Mouse (Mus musculus) left cerebral cortex, postnatal 25 days (tissue): ENCODE results near the gene Aldh3a2. TPM values are rescaled to one million over a fixed set of nuclear protein-coding genes. Genes with fewer than 3 reads are reported as not detected.
"Not testable (repeated sequence)": the region's sequence is repeated elsewhere in the genome, so short reads cannot be mapped to it uniquely, and the experiment has no call there.

ENCODE experiments used
- DNase-seq, 2 experiments: peaks; one replicate each; pipeline ENCODE4 v3.0.0; 2022; ENCODE audit warnings: low spot score in 2 of 2, mixed read lengths in 1 of 2
- intact Hi-C: fragments of 180-260 bp; cut with DNase I; formaldehyde crosslinking; loops from one replicate; pipeline ENCODE4 v1.15.1; 2025
- total RNA-seq, 2 experiments: library from RNA; stranded (reverse); gene quantifications; 2 replicates each; pipeline ENCODE4 v1.2.3; 2021

Aldh3a2 gene
- total RNA-seq, 2 experiments from 2014 or later: 48.2 to 49.2 TPM

DNA sequence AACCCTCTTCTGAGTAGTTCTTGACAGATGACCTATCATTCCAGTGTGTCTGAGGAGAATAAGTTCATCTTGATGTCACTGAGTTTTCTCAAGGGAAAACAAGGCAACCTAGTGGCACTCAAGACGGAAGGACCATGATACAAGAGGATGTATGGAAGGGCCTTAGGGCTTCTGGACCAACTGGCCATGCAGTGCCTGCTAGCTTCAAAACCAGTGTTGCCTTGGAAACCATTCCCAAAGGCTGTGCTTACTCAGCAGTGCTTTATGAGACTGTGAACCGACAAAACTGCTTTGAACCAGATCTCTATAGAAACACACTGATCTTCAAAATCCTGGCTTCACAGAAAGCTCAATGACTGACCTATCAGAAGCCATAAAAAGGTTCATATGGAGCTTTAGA, 76.5 kb downstream of the Aldh3a2 start:
- intact Hi-C loops: loop anchor here (5.0 to 10.0 kb wide), 3 partner anchors 42 to 524 kb away; no protein-coding TSS in a partner anchor
- DNase-seq: no peak

DNA sequence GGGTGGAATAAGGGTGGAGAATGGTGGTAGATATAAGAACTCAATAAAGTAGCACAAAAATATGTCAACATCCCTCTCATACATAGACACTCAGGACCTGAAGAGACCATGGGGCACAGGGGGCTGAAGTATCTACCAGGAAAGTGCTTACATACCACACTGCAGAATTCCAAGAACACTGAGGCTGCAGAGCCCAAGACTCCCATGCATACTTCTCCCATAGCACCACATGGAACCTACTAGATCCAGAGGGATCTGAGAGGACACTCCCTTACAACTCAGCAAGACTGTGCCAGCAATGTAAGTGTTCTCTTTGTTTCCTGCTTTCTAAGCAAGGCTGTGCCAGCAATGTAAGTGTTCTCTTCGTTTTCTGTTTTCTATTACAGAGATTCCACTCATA, 83.4 kb downstream of the Aldh3a2 start:
- no peak for DNase-seq
- intact Hi-C loops: loop anchor here (10.0 kb wide), 1 partner anchor 321 kb away; the partner anchor contains the start of gene B9d1

DNA sequence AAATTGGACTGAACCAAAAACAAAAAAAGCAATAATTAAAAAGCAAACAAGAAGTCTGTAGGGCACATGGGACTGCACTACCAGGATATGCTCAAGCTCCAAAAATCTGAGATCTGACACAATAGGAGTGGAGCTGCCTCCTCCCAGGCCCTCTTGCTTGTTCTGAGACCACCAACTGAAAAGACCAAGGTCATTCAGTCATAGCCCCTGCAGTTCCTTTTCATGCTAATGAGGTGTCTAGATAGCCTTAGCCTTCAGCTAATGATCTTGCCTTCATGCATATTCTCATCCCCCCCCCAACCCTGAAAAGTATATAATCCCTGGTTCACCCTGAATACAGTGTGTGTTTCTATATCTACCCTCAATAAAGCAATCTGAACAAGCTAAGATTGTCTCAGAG, 85.6 kb downstream of the Aldh3a2 start:
- DNase-seq: no peak
- intact Hi-C loops: loop anchor here (10.0 kb wide), 1 partner anchor 323 kb away; the partner anchor contains the start of gene B9d1

GRCm38 (mm10) chr11:61180361-61180760, 86.9 kb downstream of the Aldh3a2 start:
- intact Hi-C loops: loop anchor here (10.0 kb wide), 1 partner anchor 324 kb away; the partner anchor contains the start of gene B9d1
- peak in 1 of 2 experiments; percentile 72 for DNase-seq

DNA sequence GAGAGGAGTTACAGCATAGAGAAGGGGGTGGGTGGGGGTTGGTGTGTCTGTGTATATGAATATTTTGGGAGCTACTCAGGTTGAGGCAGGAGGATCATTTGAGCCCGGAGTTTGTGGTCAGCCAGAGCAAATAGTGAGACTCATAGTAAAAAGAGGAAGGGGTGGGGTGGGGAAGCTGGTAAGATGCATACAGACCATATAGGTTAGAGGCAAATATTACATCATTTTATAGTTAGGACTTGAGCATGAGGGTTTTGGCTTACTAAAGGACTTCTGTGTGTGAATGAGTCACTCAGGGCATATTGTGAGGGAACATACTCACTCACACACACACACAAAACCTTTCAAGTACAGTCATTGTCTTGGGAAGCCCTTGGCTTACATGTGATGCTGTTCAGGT, 90.9 kb downstream of the Aldh3a2 start:
- intact Hi-C loops: loop anchor here (5.0 kb wide), 1 partner anchor 231 kb away; no protein-coding TSS in a partner anchor
- no peak for DNase-seq

DNA sequence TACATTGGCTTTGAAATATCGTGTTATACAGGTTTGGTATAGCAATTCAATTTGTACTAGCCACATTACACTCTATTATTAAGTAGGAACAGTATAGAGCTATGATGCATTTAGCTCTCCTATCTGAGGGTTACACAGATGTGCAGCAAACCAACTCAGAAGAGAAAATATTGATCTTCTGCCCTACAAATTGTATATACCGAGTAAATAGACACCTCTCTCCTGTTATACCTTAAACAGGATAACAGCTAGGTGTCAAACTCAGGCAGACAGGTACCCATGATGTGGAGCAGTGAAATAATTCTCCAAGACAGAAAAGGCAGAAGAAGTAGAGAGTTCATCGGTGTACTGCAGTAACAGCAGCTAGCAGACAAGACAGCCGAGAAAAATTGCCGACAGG, 91.5 kb downstream of the Aldh3a2 start:
- no peak for DNase-seq
- intact Hi-C loops: loop anchor here (5.0 kb wide), 1 partner anchor 232 kb away; no protein-coding TSS in a partner anchor

DNA sequence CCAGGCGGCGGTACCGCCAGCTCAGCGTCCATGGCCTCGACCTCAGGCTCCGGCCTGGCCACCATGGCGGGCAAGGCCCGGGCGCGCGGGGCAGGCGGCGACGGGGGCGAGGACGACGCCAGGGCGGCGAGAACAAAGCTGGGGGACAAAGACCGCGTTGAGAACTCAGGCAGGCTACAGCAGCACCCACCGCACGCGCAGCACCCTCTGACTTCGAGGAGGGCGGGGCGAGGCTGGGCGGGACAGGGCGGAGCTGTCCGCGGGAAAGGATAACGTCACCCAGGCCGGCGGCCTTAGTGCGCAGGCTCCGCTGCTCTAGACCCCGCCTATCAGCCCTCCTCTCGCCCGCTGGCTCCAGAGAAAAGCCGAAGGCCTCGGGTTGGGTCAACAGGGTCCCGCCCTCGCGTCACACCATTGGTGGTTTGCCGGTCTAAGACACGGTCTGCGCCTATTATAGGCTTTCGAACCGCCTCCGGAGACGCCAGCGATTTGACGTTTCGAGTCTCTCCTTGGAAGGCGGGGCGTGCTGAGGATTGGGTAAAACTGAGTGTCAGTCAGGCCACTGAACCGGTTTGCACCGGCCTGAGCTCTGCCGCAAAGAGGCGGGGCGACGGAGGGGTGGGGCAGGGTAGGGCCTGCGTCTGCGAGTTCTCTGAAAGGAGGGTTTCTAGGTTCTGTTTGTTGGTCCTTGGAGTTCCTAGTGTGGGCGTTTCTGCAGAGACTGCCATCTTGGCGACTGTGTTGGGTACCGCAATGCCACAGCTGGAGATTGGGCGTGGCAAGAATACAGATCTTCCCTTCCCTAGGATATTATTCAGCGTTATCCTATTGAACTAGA, 92.2 kb downstream of the Aldh3a2 start, which contains the start of gene Usp22:
Gene Usp22 (minus strand): TSS at position 235 of the 838 bp plus-strand sequence.
- DNase-seq: peak; percentile 99 to 100
- intact Hi-C loops: loop anchor here (5.0 kb wide), 1 partner anchor 232 kb away; no protein-coding TSS in a partner anchor

DNA sequence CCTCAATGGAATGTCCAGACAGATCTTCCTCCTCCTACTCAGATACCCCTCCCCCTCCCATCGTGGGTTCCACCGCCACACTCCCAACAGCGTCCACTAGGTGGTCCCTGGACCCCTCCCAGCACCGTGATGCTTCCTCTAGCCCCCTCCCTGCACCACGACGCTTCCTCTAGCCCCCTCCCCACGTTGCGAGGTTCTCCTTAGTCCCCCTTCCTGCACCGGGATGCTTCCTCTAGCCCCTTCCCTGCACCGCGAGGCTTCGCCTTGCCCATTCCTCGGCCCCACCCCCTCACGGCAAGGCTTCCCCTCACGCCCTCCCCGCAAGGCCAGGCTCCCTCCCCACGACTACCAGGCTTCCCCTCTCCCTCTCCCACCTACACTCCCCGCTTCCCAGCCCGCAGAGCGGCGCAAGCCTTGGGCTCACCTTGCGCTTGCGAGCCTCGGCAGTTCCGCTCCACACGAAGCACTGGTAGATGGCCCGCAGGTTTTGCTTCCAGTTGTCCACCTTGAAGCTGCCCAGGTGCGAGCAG, 92.9 kb downstream of the Aldh3a2 start:
- peak in 1 of 2 experiments; percentile 29 for DNase-seq
- intact Hi-C loops: no loop called here

GRCm38 (mm10) chr11:61173477-61173876, 93.8 kb downstream of the Aldh3a2 start:
- DNase-seq, intact Hi-C loops: not testable (repeated sequence)

Other genes with a start within 250 kb of the Aldh3a2 start
- gene Kcnj12, start 244.9 kb downstream of the Aldh3a2 start, total RNA-seq: 10 to 100 TPM; 17.4 to 19.6 TPM
- 1 to 10 TPM; 1.4 to 1.8 TPM for gene Tnfrsf13b, start 140.7 kb downstream of the Aldh3a2 start, total RNA-seq
- 100 to 1,000 TPM; 202 to 220 TPM for gene Usp22, start 92.4 kb downstream of the Aldh3a2 start, total RNA-seq
- gene Aldh3a1, start 59.9 kb downstream of the Aldh3a2 start, total RNA-seq: 1 to 10 TPM; 1.9 to 2.1 TPM
- gene Slc47a2, start 75.4 kb upstream of the Aldh3a2 start, total RNA-seq: under 1 TPM; 0.14 to 0.37 TPM
- 1 to 10 TPM; 1.7 to 2.6 TPM for gene Slc47a1, start 110.9 kb upstream of the Aldh3a2 start, total RNA-seq
- gene Rnf112, start 186.7 kb upstream of the Aldh3a2 start, total RNA-seq: 100 to 1,000 TPM; 296 to 321 TPM
- gene Mfap4, start 218.0 kb upstream of the Aldh3a2 start, total RNA-seq: 1 to 10 TPM; 4.2 to 5.5 TPM
- gene Mapk7, start 226.9 kb upstream of the Aldh3a2 start, total RNA-seq: 10 to 100 TPM; 19.1 to 26.9 TPM
- 10 to 100 TPM; 43.2 to 44.9 TPM for gene B9d1, start 237.7 kb upstream of the Aldh3a2 start, total RNA-seq